Mouse (Mus musculus) telencephalon, adult 2 months (tissue): ENCODE results near the gene Tesk1.

ENCODE experiments used
- DNase-seq: peaks from one replicate; pipeline ENCODE4 v3.0.0-alpha.2; 2011; ENCODE audit warnings: low read depth, low spot score

Gene Tesk1

GRCm38 (mm10) chr4:43418973-43419656 is 22.6 kb upstream of the Tesk1 start:
- DNase-seq: no peak

GRCm38 (mm10) chr4:43419801-43420281 is 21.9 kb upstream of the Tesk1 start:
- DNase-seq: no peak

- no peak for DNase-seq
Observed at GRCm38 (mm10) chr4:43420305-43420704, 21.4 kb upstream of the Tesk1 start.

- no peak for DNase-seq
Observed at GRCm38 (mm10) chr4:43421632-43422240, 20.0 kb upstream of the Tesk1 start.

GRCm38 (mm10) chr4:43423267-43423934 is 18.3 kb upstream of the Tesk1 start:
- DNase-seq: no peak

- no peak for DNase-seq
Observed at GRCm38 (mm10) chr4:43424072-43424471, 17.7 kb upstream of the Tesk1 start.

GRCm38 (mm10) chr4:43425197-43425596 is 16.5 kb upstream of the Tesk1 start:
- no peak for DNase-seq

- DNase-seq: no peak
Observed at GRCm38 (mm10) chr4:43425648-43426380, 15.9 kb upstream of the Tesk1 start.

GRCm38 (mm10) chr4:43426487-43426886 is 15.3 kb upstream of the Tesk1 start:
- DNase-seq: no peak

GRCm38 (mm10) chr4:43427501-43428179 is 14.1 kb upstream of the Tesk1 start:
- DNase-seq: no peak

GRCm38 (mm10) chr4:43428180-43428861 is 13.4 kb upstream of the Tesk1 start:
- no peak for DNase-seq

GRCm38 (mm10) chr4:43428946-43429345 is 12.8 kb upstream of the Tesk1 start, which contains the start of gene Fam166b:
Fam166b (minus strand) TSS chr4:43429134.
- no peak for DNase-seq

- peak; percentile 71 for DNase-seq
Observed at GRCm38 (mm10) chr4:43431690-43432089, 10.0 kb upstream of the Tesk1 start.

- no peak for DNase-seq
Observed at GRCm38 (mm10) chr4:43432832-43433231, 8.9 kb upstream of the Tesk1 start.

- DNase-seq: peak; percentile 98
Observed at GRCm38 (mm10) chr4:43442044-43442443, 305 bp downstream of the Tesk1 start.

GRCm38 (mm10) chr4:43442456-43443361 is 970 bp downstream of the Tesk1 start:
- DNase-seq: peak; percentile 52

GRCm38 (mm10) chr4:43443511-43443910 is 1.8 kb downstream of the Tesk1 start:
- no peak for DNase-seq

- DNase-seq: no peak
Observed at GRCm38 (mm10) chr4:43447251-43447650, 5.5 kb downstream of the Tesk1 start.

- DNase-seq: no peak
Observed at GRCm38 (mm10) chr4:43448554-43448953, 6.8 kb downstream of the Tesk1 start.

GRCm38 (mm10) chr4:43452315-43452714 is 10.6 kb downstream of the Tesk1 start:
- no peak for DNase-seq
